Mouse (Mus musculus) neural tube, embryonic 11.5 days (tissue): ENCODE data around the gene Fam180a. TPM values are rescaled to one million over a fixed set of nuclear protein-coding genes. Genes with fewer than 3 reads are reported as not detected.

Experiments used
- ATAC-seq: fragments of 200-750 bp; cut with Nextera tagmentation; 2 replicates; pipeline ENCODE4 v1.8.0; 2017; ENCODE audit warnings: moderate number of reproducible peaks, mild to moderate bottlenecking, moderate TSS enrichment, moderate library complexity; ENCODE audit not compliant: insufficient read depth, low FRiP score, low TSS enrichment
- DNase-seq: peaks from one replicate; pipeline ENCODE4 v3.0.0-alpha.2; 2015; ENCODE audit warnings: low spot score
- H3K27ac ChIP-seq: fragments of 300-500 bp; sonication (generic); 2 replicates; pipeline ENCODE4 v1.5.1; 2014; ENCODE audit warnings: low read depth, mild to moderate bottlenecking, low read length
- H3K27me3 ChIP-seq: fragments of 300-500 bp; sonication (generic); 2 replicates; pipeline ENCODE4 v1.6.1; 2014; ENCODE audit warnings: mild to moderate bottlenecking, low read length, mixed read lengths; ENCODE audit not compliant: control insufficient read depth, insufficient read depth
- H3K36me3 ChIP-seq: fragments of 300-500 bp; sonication (generic); 2 replicates; pipeline ENCODE4 v1.6.1; 2014; ENCODE audit warnings: mild to moderate bottlenecking, low read length, moderate library complexity, mixed read lengths; ENCODE audit not compliant: control insufficient read depth, insufficient read depth
- H3K4me1 ChIP-seq: fragments of 300-500 bp; sonication (generic); 2 replicates; pipeline ENCODE4 v1.6.1; 2014; ENCODE audit warnings: low read length, mixed read lengths; ENCODE audit not compliant: control insufficient read depth, insufficient read depth
- H3K4me2 ChIP-seq: fragments of 300-500 bp; sonication (generic); 2 replicates; pipeline ENCODE4 v1.6.1; 2014; ENCODE audit warnings: low read depth, mild to moderate bottlenecking, moderate library complexity
- H3K4me3 ChIP-seq: fragments of 300-500 bp; sonication (generic); 2 replicates; pipeline ENCODE4 v1.5.1; 2014; ENCODE audit warnings: low read depth, low read length
- H3K9ac ChIP-seq: fragments of 300-500 bp; sonication (generic); 2 replicates; pipeline ENCODE4 v1.6.1; 2014; ENCODE audit warnings: mild to moderate bottlenecking, low read length
- H3K9me3 ChIP-seq: fragments of 300-500 bp; sonication (generic); 2 replicates; pipeline ENCODE4 v1.6.1; 2016; ENCODE audit warnings: low read length; ENCODE audit not compliant: control insufficient read depth
- WGBS: fragments of 180-500 bp; shearing (Covaris S2); extraction: QIAGEN DNeasy Blood & Tissue Kit; methylation state at CpG from one replicate; pipeline ENCODE4 v1.1.7; 2014; 5-methylcytosine and 5-hydroxymethylcytosine counted together
- polyA plus RNA-seq: library from polyadenylated mRNA; unstranded; fragments of >200 nt; fragmentation: Nextera tagmentation; extraction: Ambion mirVana; gene quantifications from 2 replicates; pipeline ENCODE4 v1.2.1, GENCODE M21; 2014

Fam180a gene
- polyA plus RNA-seq, 1 experiment from 2014 or later: not detected

- ATAC-seq (no peak), DNase-seq (no peak)
- no peak overlapping the region for H3K9ac ChIP-seq
- no peak overlapping the region for H3K4me2 ChIP-seq
- H3K27ac ChIP-seq: no peak overlapping the region
- no peaks in the 10 kb centered on the region for H3K36me3 ChIP-seq
- no peaks in the 10 kb centered on the region for H3K9me3 ChIP-seq
- H3K4me3 ChIP-seq: no peak overlapping the region
- no peaks in the 10 kb centered on the region for H3K4me1 ChIP-seq
- no peaks in the 10 kb centered on the region for H3K27me3 ChIP-seq
- 82% methylated on average over 10 of the region's 10 CpGs for WGBS
These were observed 46.6 kb downstream of the Fam180a start for GRCm38 (mm10) chr6:35279306-35279705.

- ATAC-seq (no peak), DNase-seq (no peak)
- H3K9ac ChIP-seq: no peak overlapping the region
These were observed 47.9 kb downstream of the Fam180a start for GRCm38 (mm10) chr6:35277903-35278587.

GRCm38 (mm10) chr6:35273391-35274082, 52.4 kb downstream of the Fam180a start:
- H3K36me3 ChIP-seq: no peaks in the 10 kb centered on the region
- 83% methylated on average over 11 of the region's 11 CpGs for WGBS

More at GRCm38 (mm10) chr6:35277903-35278587, 47.9 kb downstream of the Fam180a start:
- H3K9me3 ChIP-seq: no peaks in the 10 kb centered on the region
- H3K4me1 ChIP-seq: no peaks in the 10 kb centered on the region
- H3K27ac ChIP-seq: no peak overlapping the region
- no peak overlapping the region for H3K4me2 ChIP-seq
- H3K27me3 ChIP-seq: no peaks in the 10 kb centered on the region
- WGBS: 71% methylated on average over 10 of the region's 10 CpGs
- no peak overlapping the region for H3K4me3 ChIP-seq
- no peaks in the 10 kb centered on the region for H3K36me3 ChIP-seq

GRCm38 (mm10) chr6:35271868-35272765, 53.8 kb downstream of the Fam180a start:
- no peak overlapping the region for H3K27ac ChIP-seq
- no peak for ATAC-seq
- H3K27me3 ChIP-seq: no peaks in the 10 kb centered on the region
- H3K9me3 ChIP-seq: no peaks in the 10 kb centered on the region
- H3K9ac ChIP-seq: no peak overlapping the region
- no peak overlapping the region for H3K4me2 ChIP-seq
- no peaks in the 10 kb centered on the region for H3K4me1 ChIP-seq
- H3K36me3 ChIP-seq: no peaks in the 10 kb centered on the region
- DNase-seq: no peak
- 76% methylated on average over 20 of the region's 20 CpGs for WGBS
- no peak overlapping the region for H3K4me3 ChIP-seq

More at GRCm38 (mm10) chr6:35273391-35274082, 52.4 kb downstream of the Fam180a start:
- Histone ChIP-seq H3K4me1 (no peaks in the 10 kb centered on the region), H3K4me2 (no peak overlapping the region), H3K27me3 (no peaks in the 10 kb centered on the region), H3K4me3 (no peak overlapping the region), H3K9me3 (no peaks in the 10 kb centered on the region), H3K27ac (no peak overlapping the region), H3K9ac (no peak overlapping the region)
- ATAC-seq (no peak), DNase-seq (no peak)

- no peak overlapping the region for H3K4me3 ChIP-seq
- H3K27me3 ChIP-seq: no peaks in the 10 kb centered on the region
- no peak overlapping the region for H3K27ac ChIP-seq
- 92% methylated on average over 12 of the region's 12 CpGs for WGBS
- DNase-seq (no peak), ATAC-seq (no peak)
- H3K4me2 ChIP-seq: no peak overlapping the region
- H3K36me3 ChIP-seq: no peaks in the 10 kb centered on the region
- no peak overlapping the region for H3K9ac ChIP-seq
- no peaks in the 10 kb centered on the region for H3K4me1 ChIP-seq
- no peaks in the 10 kb centered on the region for H3K9me3 ChIP-seq
These were observed 54.7 kb downstream of the Fam180a start for GRCm38 (mm10) chr6:35271094-35271855.

GRCm38 (mm10) chr6:35269643-35270042, 56.3 kb downstream of the Fam180a start:
- Histone ChIP-seq H3K4me3 (no peak overlapping the region), H3K27me3 (no peaks in the 10 kb centered on the region), H3K9ac (no peak overlapping the region), H3K36me3 (no peaks in the 10 kb centered on the region), H3K4me1 (no peaks in the 10 kb centered on the region), H3K9me3 (no peaks in the 10 kb centered on the region), H3K4me2 (no peak overlapping the region), H3K27ac (no peak overlapping the region)
- ATAC-seq (no peak), DNase-seq (no peak)
- WGBS: 83% methylated on average over 13 of the region's 13 CpGs

GRCm38 (mm10) chr6:35268711-35269110, 57.2 kb downstream of the Fam180a start:
- H3K36me3 ChIP-seq: no peaks in the 10 kb centered on the region
- H3K27me3 ChIP-seq: no peaks in the 10 kb centered on the region
- DNase-seq (no peak), ATAC-seq (no peak)
- 95% methylated on average over 13 of the region's 13 CpGs for WGBS
- H3K4me2 ChIP-seq: no peak overlapping the region
- H3K9me3 ChIP-seq: no peaks in the 10 kb centered on the region
- no peaks in the 10 kb centered on the region for H3K4me1 ChIP-seq
- no peak overlapping the region for H3K4me3 ChIP-seq
- no peak overlapping the region for H3K9ac ChIP-seq
- H3K27ac ChIP-seq: no peak overlapping the region

GRCm38 (mm10) chr6:35265580-35266278, 60.2 kb downstream of the Fam180a start:
- H3K4me1 ChIP-seq: no peaks in the 10 kb centered on the region
- H3K9ac ChIP-seq: no peak overlapping the region
- H3K9me3 ChIP-seq: no peaks in the 10 kb centered on the region
- H3K27ac ChIP-seq: no peak overlapping the region
- no peak overlapping the region for H3K4me3 ChIP-seq
- 93% methylated on average over 15 of the region's 15 CpGs for WGBS
- no peak overlapping the region for H3K4me2 ChIP-seq
- DNase-seq (no peak), ATAC-seq (no peak)
- no peaks in the 10 kb centered on the region for H3K27me3 ChIP-seq
- H3K36me3 ChIP-seq: 0 out of 2 replicates have a peak, but pooled peaks cover 4% of the 10 kb centered on the region
